9 mouse cellular contexts compared by ENCODE assay signal in the genomic region with DNA sequence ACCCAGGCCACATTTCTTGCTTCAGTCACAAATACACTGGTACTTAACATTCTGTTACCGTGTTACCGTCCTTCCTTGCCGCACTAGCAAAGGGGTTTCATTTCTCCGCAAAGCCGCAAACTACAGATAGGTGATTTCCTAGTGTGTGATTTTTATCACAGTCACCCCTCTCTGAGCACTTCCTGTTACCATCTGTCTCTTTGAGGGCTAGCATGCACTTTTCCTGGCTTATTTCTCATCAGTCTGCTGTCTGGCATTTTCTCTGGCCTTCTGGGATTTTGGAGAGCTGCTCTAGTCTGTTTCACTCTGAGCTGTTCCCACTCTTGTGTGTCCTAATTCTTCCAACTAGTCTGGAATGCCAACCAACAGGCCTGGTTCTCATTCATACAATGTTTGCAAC. TPM values are rescaled to one million over a fixed set of nuclear protein-coding genes. Genes with fewer than 3 reads are reported as not detected.
DNase-seq lines count a peak whose midpoint lies in the region.
"Had no signal": no experiment of that assay in that cellular context is flagged by ENCODE, and none has a peak within 500 bp of the region (broad histone marks: within the 10 kb centered on the region; RNA-seq: fewer than 3 reads in every experiment).

No protein-coding gene starts in this region.

- DNase-seq in right cerebral cortex, adult 18-20 months, result peak; percentile 75
- no peak for DNase-seq in right cerebral cortex, postnatal 14 days
- peak; percentile 72 to 75 for DNase-seq in cerebellum, postnatal 10 days
- peak; percentile 67 to 78 for DNase-seq in layer of hippocampus, adult 8-10 months (ENCODE audit: low spot score in 2 of 2)
- peak; percentile 50 to 66 for DNase-seq in right cerebral cortex, postnatal 36 days (ENCODE audit: low spot score in 2 of 2)
- DNase-seq in adrenal gland, adult 2 months, result no peak
- no peak for DNase-seq in adrenal gland, postnatal 4 days (ENCODE audit: low spot score in 2 of 2)
- DNase-seq in urinary bladder, postnatal 25 days (ENCODE audit: low spot score), result no peak
- DNase-seq: lung, adult 18-20 months had no signal

RNA-seq across cellular contexts. Expression of a gene that starts 33.8 kb away (rescaled TPM):
- total RNA-seq in layer of hippocampus, adult 8-10 months (2022), result 1,000 to 10,000 TPM; 2,655 to 2,856 (median 2,753) TPM
- 1,000 to 10,000 TPM in 1 of 2 experiments, 100 to 1,000 TPM in 1; 895 to 1,063 TPM for total RNA-seq in adrenal gland, adult 2 months (2021)
- polyA plus RNA-seq in adrenal gland, adult 2 months (2012; rRNA removed), result 299 and 315 TPM in 2 replicates
- total RNA-seq in adrenal gland, postnatal 4 days (2021), result 100 to 1,000 TPM; 515 to 519 TPM

Comparison
In these comparisons a context has a peak if more than half of its experiments do, and no peak if none do; other contexts are left out.
1. DNase-seq: peak in right cerebral cortex, adult 18-20 months (single experiment), cerebellum, postnatal 10 days (2 of 2), layer of hippocampus, adult 8-10 months (2 of 2) and right cerebral cortex, postnatal 36 days (2 of 2); none in right cerebral cortex, postnatal 14 days (single experiment), adrenal gland, adult 2 months (single experiment), adrenal gland, postnatal 4 days (0 of 2) and urinary bladder, postnatal 25 days (single experiment).